Mouse (Mus musculus): Measurements from ENCODE around the gene Cadps2.

Cadps2 gene

GRCm38 (mm10) chr6:23361842-23362451 is 477.3 kb downstream of the Cadps2 start:
- DNase-seq (ENCODE audit: low read depth, low spot score), result no peak

GRCm38 (mm10) chr6:23360596-23360995 is 478.6 kb downstream of the Cadps2 start:
- DNase-seq (ENCODE audit: low read depth, low spot score), result no peak

- no peak for DNase-seq (ENCODE audit: low read depth, low spot score)
These were observed 483.1 kb downstream of the Cadps2 start for GRCm38 (mm10) chr6:23356141-23356540.

GRCm38 (mm10) chr6:23353480-23353879 is 485.7 kb downstream of the Cadps2 start:
- DNase-seq (ENCODE audit: low read depth, low spot score), result no peak

GRCm38 (mm10) chr6:23337411-23338063 is 501.7 kb downstream of the Cadps2 start:
- DNase-seq (ENCODE audit: low read depth, low spot score), result no peak

GRCm38 (mm10) chr6:23314945-23315344 is 524.3 kb downstream of the Cadps2 start:
- DNase-seq (ENCODE audit: low read depth, low spot score), result no peak

GRCm38 (mm10) chr6:23314291-23314690 is 524.9 kb downstream of the Cadps2 start:
- DNase-seq (ENCODE audit: low read depth, low spot score), result no peak

GRCm38 (mm10) chr6:23306046-23306445 is 533.2 kb downstream of the Cadps2 start:
- no peak for DNase-seq (ENCODE audit: low read depth, low spot score)

- no peak for DNase-seq (ENCODE audit: low read depth, low spot score)
These were observed 540.6 kb downstream of the Cadps2 start for GRCm38 (mm10) chr6:23298596-23298995.

GRCm38 (mm10) chr6:23294685-23295084 is 544.5 kb downstream of the Cadps2 start:
- DNase-seq (ENCODE audit: low read depth, low spot score), result no peak

GRCm38 (mm10) chr6:23288752-23289151 is 550.5 kb downstream of the Cadps2 start:
- no peak for DNase-seq (ENCODE audit: low read depth, low spot score)

- no peak for DNase-seq (ENCODE audit: low read depth, low spot score)
These were observed 557.8 kb downstream of the Cadps2 start for GRCm38 (mm10) chr6:23281514-23281820.

GRCm38 (mm10) chr6:23280811-23281513 is 558.3 kb downstream of the Cadps2 start:
- DNase-seq (ENCODE audit: low read depth, low spot score), result no peak

- DNase-seq (ENCODE audit: low read depth, low spot score), result no peak
These were observed 565.7 kb downstream of the Cadps2 start for GRCm38 (mm10) chr6:23273483-23273882.

GRCm38 (mm10) chr6:23272979-23273378 is 566.2 kb downstream of the Cadps2 start:
- DNase-seq (ENCODE audit: low read depth, low spot score), result no peak

GRCm38 (mm10) chr6:23272542-23272941 is 566.7 kb downstream of the Cadps2 start:
- DNase-seq (ENCODE audit: low read depth, low spot score), result no peak

GRCm38 (mm10) chr6:23260738-23261050 is 578.5 kb downstream of the Cadps2 start:
- no peak for DNase-seq (ENCODE audit: low read depth, low spot score)

- no peak for DNase-seq (ENCODE audit: low read depth, low spot score)
These were observed 579.0 kb downstream of the Cadps2 start for GRCm38 (mm10) chr6:23260016-23260737.

GRCm38 (mm10) chr6:23257981-23258380 is 581.2 kb downstream of the Cadps2 start:
- no peak for DNase-seq (ENCODE audit: low read depth, low spot score)

GRCm38 (mm10) chr6:23255161-23255560 is 584.1 kb downstream of the Cadps2 start:
- no peak for DNase-seq (ENCODE audit: low read depth, low spot score)

- DNase-seq (ENCODE audit: low read depth, low spot score), result no peak
These were observed 584.6 kb downstream of the Cadps2 start for GRCm38 (mm10) chr6:23254644-23255043.

All from 3T3-L1 (cell line).